Mouse (Mus musculus) kidney, adult 2 months (tissue): ENCODE data around the gene Pir.

Experiments
- CTCF ChIP-seq: fragments of 200-500 bp; conservative IDR thresholded peaks from 2 replicates; pipeline ENCODE4 v1.5.1; 2011; ENCODE audit warnings: low read depth, mild to moderate bottlenecking, control low read depth, low read length, moderate library complexity, mixed read lengths; ENCODE audit not compliant: insufficient read depth, insufficient read length
- POLR2A ChIP-seq: fragments of 200-500 bp; IDR thresholded peaks from one replicate; pipeline ENCODE4 v1.6.1; 2011; ENCODE audit warnings: low read depth, low read length, control low read depth

- TF ChIP-seq POLR2A (no peak), CTCF (no peak)
These were observed 110.5 kb downstream of the Pir start for GRCm38 (mm10) chrX:164379721-164380120.
